Mouse (Mus musculus) embryonic facial prominence, embryonic 11.5 days (tissue): ENCODE data around the gene Slc28a3. TPM values are rescaled to one million over a fixed set of nuclear protein-coding genes. Genes with fewer than 3 reads are reported as not detected.

Experiments used
- ATAC-seq: fragments of 200-750 bp; cut with Nextera tagmentation; replicated peaks from 2 replicates; pipeline ENCODE4 v1.8.0; 2017; ENCODE audit warnings: low read depth; ENCODE audit not compliant: insufficient number of reproducible peaks, low FRiP score, low TSS enrichment
- DNase-seq: peaks from one replicate; pipeline ENCODE4 v3.0.0-alpha.2; 2015; ENCODE audit warnings: low spot score
- H3K27ac ChIP-seq: fragments of 300-500 bp; sonication (generic); replicated peaks from 2 replicates; pipeline ENCODE4 v1.5.1; 2014; ENCODE audit warnings: mild to moderate bottlenecking, low read depth, low read length, control low read depth
- H3K27me3 ChIP-seq: fragments of 300-500 bp; sonication (generic); 2 replicates; pipeline ENCODE4 v1.6.1; 2014; ENCODE audit warnings: mild to moderate bottlenecking, low read length, moderate library complexity, mixed read lengths; ENCODE audit not compliant: control insufficient read depth, insufficient read depth
- H3K36me3 ChIP-seq: fragments of 300-500 bp; sonication (generic); replicated peaks from 2 replicates; pipeline ENCODE4 v1.6.1; 2014; ENCODE audit warnings: low read depth, mild to moderate bottlenecking, low read length, moderate library complexity, mixed read lengths; ENCODE audit not compliant: control insufficient read depth, insufficient read depth
- H3K4me1 ChIP-seq: fragments of 300-500 bp; sonication (generic); 2 replicates; pipeline ENCODE4 v1.6.1; 2014; ENCODE audit warnings: low read length, mixed read lengths; ENCODE audit not compliant: control insufficient read depth, insufficient read depth
- H3K4me2 ChIP-seq: fragments of 300-500 bp; sonication (generic); 2 replicates; pipeline ENCODE4 v1.6.1; 2014; ENCODE audit warnings: low read depth, mild to moderate bottlenecking, control low read depth, low read length, moderate library complexity
- H3K4me3 ChIP-seq: fragments of 300-500 bp; sonication (generic); 2 replicates; pipeline ENCODE4 v1.5.1; 2014; ENCODE audit warnings: low read depth, low read length, control low read depth
- H3K9ac ChIP-seq: fragments of 300-500 bp; sonication (generic); replicated peaks from 2 replicates; pipeline ENCODE4 v1.6.1; 2014; ENCODE audit warnings: mild to moderate bottlenecking, control low read depth, low read length
- H3K9me3 ChIP-seq: fragments of 300-500 bp; sonication (generic); replicated peaks from 2 replicates; pipeline ENCODE4 v1.6.1; 2016; ENCODE audit warnings: mild to moderate bottlenecking, low read length, inconsistent platforms, mixed read lengths; ENCODE audit not compliant: control insufficient read depth
- WGBS: fragments of 180-500 bp; shearing (Covaris S2); extraction: QIAGEN DNeasy Blood & Tissue Kit; methylation state at CpG from one replicate; pipeline ENCODE4 v1.1.7; 2014; 5-methylcytosine and 5-hydroxymethylcytosine counted together
- polyA plus RNA-seq: library from polyadenylated mRNA; unstranded; fragments of >200 nt; fragmentation: Nextera tagmentation; extraction: Ambion mirVana; gene quantifications from 2 replicates; pipeline ENCODE4 v1.2.1, GENCODE M21; 2014

Slc28a3 gene
- polyA plus RNA-seq, 1 experiment from 2014 or later = not detected

DNA sequence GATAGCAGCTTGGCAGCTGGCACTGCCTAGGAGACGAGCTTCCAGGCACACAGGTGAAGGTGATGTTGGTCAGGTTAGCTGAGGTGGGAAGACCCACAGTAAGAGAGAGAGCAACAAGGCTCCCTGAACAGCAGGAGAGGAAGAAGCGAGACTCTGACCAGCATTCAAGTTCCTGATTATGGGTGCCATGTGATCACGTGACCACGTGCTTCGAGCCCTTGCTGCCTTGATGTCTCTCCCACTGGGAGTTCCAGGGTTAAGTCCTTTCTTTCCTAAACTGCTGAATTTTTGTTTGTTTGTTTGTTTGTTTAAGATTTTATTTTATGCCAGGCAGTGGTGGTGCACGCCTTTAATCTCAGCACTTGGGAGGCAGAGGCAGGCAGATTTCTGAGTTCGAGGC is 18.8 kb downstream of the Slc28a3 start:
- Histone ChIP-seq H3K4me1 (no peaks in the 10 kb centered on the region), H3K36me3 (no peaks in the 10 kb centered on the region), H3K4me3 (no peak overlapping the region), H3K27ac (no peak overlapping the region), H3K4me2 (no peak overlapping the region), H3K9ac (no peak overlapping the region), H3K9me3 (no peaks in the 10 kb centered on the region), H3K27me3 (no peaks in the 10 kb centered on the region)
- ATAC-seq (no peak), DNase-seq (no peak)
- WGBS = 87% methylated on average over 7 of the region's 7 CpGs

DNA sequence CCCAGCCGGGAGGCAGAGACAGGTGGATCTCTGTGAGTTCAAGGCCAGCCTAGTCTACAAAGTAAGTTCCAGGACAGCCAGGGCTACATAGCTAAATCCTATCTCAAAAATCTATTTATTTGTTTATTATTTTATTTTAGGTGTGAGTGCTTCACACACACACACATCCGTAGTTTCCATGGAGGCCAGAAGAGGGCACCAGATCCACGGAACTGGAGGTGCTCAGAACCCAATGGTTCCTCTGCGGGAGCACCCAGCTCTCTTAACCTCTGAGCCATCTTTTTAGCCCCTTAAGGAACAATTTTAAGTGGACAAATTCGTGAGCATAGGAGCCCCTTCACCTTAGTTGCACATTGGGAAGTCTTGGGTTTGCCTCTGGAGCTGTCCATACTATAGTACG is 20.0 kb downstream of the Slc28a3 start:
- H3K27me3 ChIP-seq = no peaks in the 10 kb centered on the region
- peak; percentile 61 for DNase-seq
- H3K27ac ChIP-seq = no peak overlapping the region
- H3K4me2 ChIP-seq = no peak overlapping the region
- no peaks in the 10 kb centered on the region for H3K36me3 ChIP-seq
- H3K9me3 ChIP-seq = no peaks in the 10 kb centered on the region
- H3K9ac ChIP-seq = no peak overlapping the region
- no peak for ATAC-seq
- H3K4me3 ChIP-seq = no peak overlapping the region
- H3K4me1 ChIP-seq = no peaks in the 10 kb centered on the region
- WGBS = 42% methylated on average over 6 of the region's 6 CpGs

DNA sequence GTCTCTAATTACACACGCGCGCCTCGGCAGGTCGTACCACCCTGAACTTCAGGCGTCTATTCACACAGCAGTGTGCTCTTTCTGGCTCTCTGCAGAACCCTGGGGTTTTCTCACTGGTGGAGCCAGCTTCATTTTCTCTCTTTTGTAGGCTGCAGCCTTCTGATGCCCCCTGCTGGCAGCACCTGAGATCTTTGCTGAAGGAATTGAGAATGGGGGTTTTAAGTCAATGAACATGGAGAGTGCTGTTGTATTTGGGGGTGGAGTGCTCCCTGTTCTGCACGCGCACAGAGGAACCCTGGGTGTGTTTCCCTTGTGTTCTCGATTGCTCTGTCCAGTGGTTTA is 21.2 kb downstream of the Slc28a3 start:
- peak overlapping the region; percentile 24; the same call in 1 of the 2 replicates for H3K4me2 ChIP-seq
- no peak overlapping the region for H3K4me3 ChIP-seq
- no peaks in the 10 kb centered on the region for H3K36me3 ChIP-seq
- no peak overlapping the region for H3K27ac ChIP-seq
- H3K27me3 ChIP-seq = no peaks in the 10 kb centered on the region
- WGBS = 6% methylated on average over 9 of the region's 9 CpGs
- H3K9ac ChIP-seq = no peak overlapping the region
- DNase-seq (peak; percentile 89), ATAC-seq (peak; percentile 62)
- H3K4me1 ChIP-seq = no peaks in the 10 kb centered on the region
- no peaks in the 10 kb centered on the region for H3K9me3 ChIP-seq

DNA sequence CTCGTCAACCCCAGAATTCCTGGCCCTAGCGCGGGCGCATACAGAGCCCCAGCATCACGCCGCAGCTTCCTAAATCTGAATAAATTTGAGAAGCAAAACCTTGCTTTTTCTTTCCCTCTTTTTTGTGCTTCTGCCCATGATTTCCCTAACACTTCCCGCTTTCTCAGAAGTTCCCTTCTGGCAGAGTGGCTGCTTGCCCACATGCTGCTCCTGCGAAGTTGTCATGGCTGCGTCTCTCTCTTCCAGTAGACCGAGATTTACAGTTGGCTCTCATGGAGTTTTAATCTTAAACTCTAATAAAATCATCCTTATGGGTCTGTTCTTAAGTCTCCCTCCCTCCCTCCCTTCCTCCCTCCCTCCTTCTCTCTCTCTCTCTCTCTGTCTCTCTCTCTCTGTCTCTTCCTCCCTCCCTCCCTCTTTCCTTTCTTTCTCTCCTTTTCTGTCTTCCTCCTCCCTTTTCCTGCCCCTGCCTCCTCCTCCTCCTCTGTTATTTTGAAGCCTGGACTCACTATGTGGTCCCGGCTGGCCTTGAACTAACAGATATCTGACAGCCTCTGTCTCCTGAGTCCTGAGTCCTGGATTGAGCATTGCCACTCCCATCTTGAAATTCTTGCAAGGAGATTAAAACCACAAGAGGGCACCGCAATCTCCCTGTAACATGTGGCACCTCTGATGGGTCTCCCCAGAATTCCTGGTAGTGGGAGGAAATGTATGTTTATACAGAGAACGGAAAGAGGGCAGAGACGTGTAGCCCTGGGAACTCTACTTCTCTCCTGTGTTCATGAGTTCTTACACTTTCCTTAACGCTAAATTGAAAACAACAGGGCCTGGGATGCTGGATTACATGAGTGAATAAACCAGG is 21.8 kb downstream of the Slc28a3 start:
- no peak overlapping the region for H3K27ac ChIP-seq

DNA sequence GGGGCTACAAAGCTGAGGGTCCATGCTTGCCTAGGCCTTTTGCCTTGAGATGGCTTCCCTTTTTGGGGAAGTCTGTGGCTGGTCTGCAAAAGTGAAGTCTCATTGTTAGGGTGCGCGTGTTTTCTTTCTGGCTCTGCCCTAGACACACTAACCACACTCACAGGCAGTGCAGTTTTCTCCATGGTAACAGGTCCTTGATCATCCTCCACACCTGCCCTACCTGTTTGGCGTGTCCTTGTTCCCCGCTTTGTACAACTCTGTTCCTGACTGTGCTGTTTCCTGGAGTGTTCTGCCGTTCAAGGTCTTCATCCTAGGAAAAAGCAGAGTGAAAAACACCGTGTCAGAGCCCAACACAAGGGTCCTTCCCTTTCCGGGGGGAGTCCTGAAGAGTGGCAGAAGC is 22.7 kb downstream of the Slc28a3 start:
- DNase-seq = no peak
- Histone ChIP-seq H3K4me2 (no peak overlapping the region), H3K27ac (no peak overlapping the region), H3K9me3 (no peaks in the 10 kb centered on the region), H3K9ac (no peak overlapping the region), H3K36me3 (no peaks in the 10 kb centered on the region), H3K4me3 (no peak overlapping the region), H3K4me1 (no peaks in the 10 kb centered on the region), H3K27me3 (no peaks in the 10 kb centered on the region)
- ATAC-seq = no peak
- WGBS = 80% methylated on average over 7 of the region's 7 CpGs

More for the DNA sequence above, 21.8 kb downstream of the Slc28a3 start:
- ATAC-seq (no peak), DNase-seq (peak; percentile 39)
- Histone ChIP-seq H3K36me3 (no peaks in the 10 kb centered on the region), H3K9me3 (no peaks in the 10 kb centered on the region), H3K4me3 (no peak overlapping the region), H3K4me1 (no peaks in the 10 kb centered on the region), H3K9ac (no peak overlapping the region), H3K4me2 (peak overlapping the region; percentile 24; the same call in 1 of the 2 replicates), H3K27me3 (no peaks in the 10 kb centered on the region)
- WGBS = 57% methylated on average over 15 of the region's 15 CpGs

DNA sequence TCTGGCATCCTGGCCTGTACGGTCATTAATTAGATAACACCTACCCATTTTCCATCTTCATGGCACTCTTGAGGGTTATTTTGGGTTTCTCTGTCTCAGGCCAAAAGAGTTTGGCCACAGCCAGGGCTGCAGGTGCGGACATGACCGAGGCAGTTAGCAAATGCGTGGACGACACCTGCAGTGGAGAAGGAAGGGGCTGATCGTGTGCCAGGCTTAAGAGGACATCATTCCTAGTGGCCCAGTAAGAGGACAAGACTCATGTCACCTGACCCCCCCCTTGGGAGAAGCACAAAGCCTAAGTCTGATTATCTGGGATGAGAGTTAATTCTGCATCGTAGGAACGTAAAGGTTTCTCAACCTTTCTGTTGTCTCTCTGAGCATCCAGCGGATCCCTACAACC is 44.5 kb downstream of the Slc28a3 start:
- no peak for ATAC-seq
- Histone ChIP-seq H3K4me1 (no peaks in the 10 kb centered on the region), H3K27me3 (no peaks in the 10 kb centered on the region), H3K9ac (no peak overlapping the region), H3K9me3 (no peaks in the 10 kb centered on the region), H3K4me3 (no peak overlapping the region), H3K36me3 (no peaks in the 10 kb centered on the region), H3K4me2 (no peak overlapping the region), H3K27ac (no peak overlapping the region)
- DNase-seq = no peak
- whole genome bisulfite sequencing = 81% methylated on average over 9 of the region's 9 CpGs

DNA sequence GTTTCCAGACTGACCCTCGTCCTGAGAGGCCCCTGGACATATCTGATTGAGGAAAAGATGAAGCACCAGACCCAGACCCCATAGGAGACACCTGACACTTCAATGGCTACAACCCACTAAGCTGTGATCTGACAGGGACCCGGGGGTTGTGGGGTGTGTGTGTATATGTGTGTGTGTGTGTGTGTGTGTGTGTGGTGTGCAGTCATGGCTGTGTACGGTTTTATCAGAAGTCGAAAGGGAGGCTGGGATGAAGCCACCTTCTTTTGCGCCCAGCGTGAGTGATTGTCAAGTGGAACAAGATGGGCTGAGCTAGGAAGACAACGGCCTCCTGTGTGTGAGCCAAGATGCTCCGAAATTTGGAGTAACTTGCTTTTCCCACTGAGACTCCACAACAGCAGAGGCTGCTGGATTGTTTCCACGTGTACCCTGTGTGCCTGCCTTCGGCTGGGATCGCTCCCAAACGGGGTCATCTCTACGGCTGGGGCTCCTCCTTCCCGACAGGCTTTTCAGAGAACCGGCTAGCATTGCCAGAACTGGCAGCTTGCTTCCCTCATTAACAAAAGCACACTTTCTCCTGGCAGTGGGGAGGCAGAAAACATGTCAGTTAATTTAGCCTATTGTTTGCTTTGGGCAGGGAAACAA is 50.1 kb downstream of the Slc28a3 start:
- H3K27ac ChIP-seq = no peak overlapping the region
- no peaks in the 10 kb centered on the region for H3K9me3 ChIP-seq
- no peak overlapping the region for H3K9ac ChIP-seq
- no peak overlapping the region for H3K4me3 ChIP-seq
- DNase-seq (no peak), ATAC-seq (no peak)
- no peaks in the 10 kb centered on the region for H3K27me3 ChIP-seq
- WGBS = 75% methylated on average over 15 of the region's 15 CpGs
- H3K4me1 ChIP-seq = no peaks in the 10 kb centered on the region
- no peak overlapping the region for H3K4me2 ChIP-seq
- H3K36me3 ChIP-seq = no peaks in the 10 kb centered on the region

DNA sequence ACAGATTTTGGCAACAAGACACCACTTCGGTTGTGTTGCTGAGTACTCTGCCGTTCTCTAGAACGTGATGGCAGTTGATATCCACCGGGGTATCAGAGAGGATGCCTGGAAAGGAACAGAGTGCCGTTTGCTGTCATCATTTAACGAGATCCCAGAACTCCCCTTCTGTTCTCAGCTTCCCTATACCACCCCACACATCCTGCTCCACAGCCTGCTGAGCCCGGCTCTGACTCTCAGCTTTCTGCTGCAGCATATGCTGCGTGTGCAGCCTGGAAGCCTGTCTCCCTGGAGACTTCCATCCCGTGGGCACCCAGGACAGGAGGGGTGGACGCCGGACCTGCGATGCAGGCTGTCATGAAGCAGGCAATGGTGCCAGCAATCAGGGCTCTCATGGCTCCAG is 52.5 kb downstream of the Slc28a3 start:
- no peak overlapping the region for H3K4me3 ChIP-seq
- no peak overlapping the region for H3K4me2 ChIP-seq
- 80% methylated on average over 12 of the region's 12 CpGs for WGBS
- DNase-seq (no peak), ATAC-seq (no peak)
- H3K27me3 ChIP-seq = no peaks in the 10 kb centered on the region
- H3K36me3 ChIP-seq = no peaks in the 10 kb centered on the region
- no peak overlapping the region for H3K27ac ChIP-seq
- H3K9ac ChIP-seq = no peak overlapping the region
- H3K4me1 ChIP-seq = no peaks in the 10 kb centered on the region
- no peaks in the 10 kb centered on the region for H3K9me3 ChIP-seq
